Mouse (Mus musculus): ENCODE results near the gene Actrt2.

DNA sequence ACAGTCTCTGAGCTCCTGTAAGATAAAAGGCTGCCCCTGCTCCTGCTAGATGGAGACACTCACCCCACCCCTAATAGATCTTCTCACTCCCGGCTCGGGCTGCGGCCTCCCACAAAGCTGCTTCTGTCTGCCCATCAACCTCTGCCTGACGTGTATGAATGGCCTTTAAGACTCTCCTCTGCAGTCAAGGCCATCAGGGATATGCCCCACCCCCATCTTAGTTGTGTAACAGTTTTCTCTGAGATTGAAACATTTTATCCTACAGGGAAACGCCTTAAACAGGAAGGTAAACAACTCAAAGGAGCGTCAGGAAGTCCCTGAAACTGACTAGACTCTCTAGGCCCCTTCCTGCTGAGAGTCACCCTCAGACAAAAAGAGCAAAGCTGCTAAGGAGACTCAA lies 6.4 kb downstream of the Actrt2 start:
- TF ChIP-seq POLR2AphosphoS2 (IDR thresholded peaks at IDR 0.05; ENCODE audit: insufficient read length, low read depth), result no peak
- no peak for TF ChIP-seq POLR2A (IDR thresholded peaks at IDR 0.05; ENCODE audit: insufficient read length, low read depth)
- no peak for TF ChIP-seq SRF (IDR thresholded peaks at IDR 0.05; ENCODE audit: control insufficient read depth, insufficient read length, low read depth)
- no peak for TF ChIP-seq TCF12 (IDR thresholded peaks at IDR 0.05; ENCODE audit: insufficient read depth, poor library complexity, severe bottlenecking)
- TF ChIP-seq MAX (IDR thresholded peaks at IDR 0.05; ENCODE audit: low read depth), result no peak
- no peak for TF ChIP-seq USF1 (IDR thresholded peaks at IDR 0.05; ENCODE audit: low read depth)
- no peak for TF ChIP-seq TCF3 (IDR thresholded peaks at IDR 0.05; ENCODE audit: insufficient read length, low read depth)
- TF ChIP-seq MYOD1 (IDR thresholded peaks at IDR 0.05; ENCODE audit: control insufficient read depth in 1 of 3, insufficient read length in 2 of 3, low read depth in 2 of 3), result no peak
- TF ChIP-seq E2F4 (IDR thresholded peaks at IDR 0.05; ENCODE audit: insufficient read depth), result no peak
- no peak for TF ChIP-seq MYOG (IDR thresholded peaks at IDR 0.05; ENCODE audit: control insufficient read depth in 1 of 3, insufficient read depth in 1 of 3, insufficient read length in 2 of 3, low read depth in 2 of 3)
- no peak for TF ChIP-seq CEBPB (IDR thresholded peaks at IDR 0.05; ENCODE audit: insufficient read depth, poor library complexity, severe bottlenecking)
